Mouse (Mus musculus): ENCODE results near the gene Mpdu1.
"Not testable (repeated sequence)": the region's sequence is repeated elsewhere in the genome, so short reads cannot be mapped to it uniquely, and the experiment has no call there.

Gene Mpdu1

DNA sequence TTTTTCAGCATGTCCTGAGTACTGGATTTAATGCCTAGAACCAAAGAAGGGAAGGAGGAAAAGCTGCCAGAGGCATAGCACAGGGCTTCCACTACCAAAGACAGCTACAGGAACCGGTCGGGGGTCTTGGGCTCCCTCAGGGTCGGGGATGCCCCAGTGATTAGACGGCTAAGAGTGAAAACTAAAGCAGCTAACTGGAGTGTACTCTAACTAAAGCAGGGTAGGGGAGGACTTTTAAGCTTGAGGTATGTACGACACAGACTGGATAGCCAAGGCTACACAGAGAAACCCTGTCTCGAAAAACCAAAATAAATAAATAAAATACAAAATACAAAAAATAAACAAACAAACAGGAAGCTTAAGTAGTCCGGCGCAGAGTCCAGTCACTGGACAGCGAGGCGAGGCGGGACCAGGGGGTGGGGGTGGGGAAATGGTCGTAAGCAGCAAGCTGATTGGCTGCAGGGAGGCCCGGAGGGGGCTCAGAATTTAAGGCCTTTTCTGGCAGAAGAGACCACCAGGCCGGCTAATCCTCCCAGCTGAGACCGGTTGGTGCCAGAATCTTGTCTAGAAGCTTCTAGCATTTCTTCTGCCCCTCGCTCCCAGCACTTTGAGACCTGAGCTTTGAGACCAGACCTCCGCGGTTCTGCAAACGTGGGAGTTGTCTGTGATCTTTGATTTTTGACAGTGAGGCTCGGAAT, 40.7 kb downstream of the Mpdu1 start, which contains the start of gene Sat2:
Gene Sat2 (plus strand): TSS at position 454 of the 698 bp plus-strand sequence.
- DNase-seq (ENCODE audit: low read depth, low spot score): no peak

DNA sequence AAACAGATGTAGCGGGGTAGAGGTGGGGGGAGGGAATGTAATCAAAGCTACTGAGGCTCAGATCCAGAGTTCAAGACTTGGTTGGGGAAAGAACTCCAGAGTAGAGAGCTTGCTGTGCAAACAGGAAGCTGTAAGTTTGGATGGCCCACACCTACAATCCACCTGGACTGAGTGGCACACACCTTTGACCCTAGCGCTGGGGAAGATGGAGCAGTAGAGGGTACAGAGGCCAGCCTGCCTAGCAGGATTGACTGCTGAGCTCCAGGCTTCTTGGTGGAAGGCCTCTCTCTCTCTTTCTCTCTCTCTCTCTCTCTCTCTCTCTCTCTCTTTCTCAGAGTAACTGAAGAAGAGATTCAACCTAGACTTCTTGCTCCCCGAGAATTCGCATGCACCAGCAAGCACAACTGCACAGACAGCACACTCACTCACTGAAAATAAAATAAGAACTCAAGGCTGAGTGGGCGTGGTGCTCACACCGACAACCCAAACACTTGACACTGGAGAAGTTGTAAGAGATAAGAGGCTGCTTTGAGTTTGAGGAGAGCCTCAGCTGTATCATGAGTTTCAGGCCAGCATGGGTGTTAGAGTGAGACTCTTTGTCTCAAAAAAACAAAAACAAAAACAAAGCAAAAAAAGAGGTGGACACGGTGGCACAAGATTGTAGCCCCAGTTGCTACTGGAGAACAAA, 41.9 kb downstream of the Mpdu1 start:
- no peak for DNase-seq (ENCODE audit: low read depth, low spot score)

DNA sequence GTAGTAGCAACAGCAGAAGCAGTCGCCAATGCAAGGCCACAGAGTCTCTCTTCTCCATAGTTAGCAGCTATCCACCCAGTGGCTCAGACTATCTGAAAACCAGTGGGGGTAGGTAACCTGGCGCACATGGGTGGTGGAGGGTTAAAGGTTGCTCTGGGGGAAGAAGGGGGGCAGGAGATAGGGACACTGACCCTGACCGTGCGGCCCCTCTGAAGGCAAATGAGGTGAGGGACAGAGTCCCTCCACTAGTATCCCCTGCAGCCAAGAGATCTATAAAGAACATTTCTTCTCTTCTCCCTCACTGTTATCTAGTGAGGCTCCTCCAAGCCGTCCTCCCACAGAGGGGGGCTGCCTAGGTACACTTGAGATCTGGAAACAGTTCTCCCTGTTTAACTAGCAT, 44.6 kb downstream of the Mpdu1 start, which contains the start of gene Shbg:
Gene Shbg (minus strand): TSS at position 101 of the 400 bp plus-strand sequence.
- DNase-seq (ENCODE audit: low read depth, low spot score): no peak

DNA sequence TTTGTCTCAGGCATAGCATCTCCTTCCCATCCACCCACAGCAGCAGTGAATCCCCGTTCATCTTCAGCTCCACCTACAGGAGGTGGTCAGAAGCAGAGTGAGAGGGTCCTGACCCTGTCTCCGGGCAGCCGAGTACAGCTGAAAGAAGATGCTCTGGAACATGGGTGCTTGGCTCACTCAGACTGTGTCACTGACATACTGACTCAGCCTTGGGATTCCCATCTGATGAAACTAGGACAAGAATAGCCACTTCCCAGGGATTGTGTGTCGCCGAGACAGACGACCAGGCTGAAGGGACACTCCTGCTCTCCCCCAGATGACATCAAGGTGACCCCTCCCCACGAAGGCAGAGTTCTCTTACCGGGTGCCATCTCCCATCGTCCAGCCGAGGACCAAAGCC, 45.7 kb downstream of the Mpdu1 start:
- no peak for DNase-seq (ENCODE audit: low read depth, low spot score)

DNA sequence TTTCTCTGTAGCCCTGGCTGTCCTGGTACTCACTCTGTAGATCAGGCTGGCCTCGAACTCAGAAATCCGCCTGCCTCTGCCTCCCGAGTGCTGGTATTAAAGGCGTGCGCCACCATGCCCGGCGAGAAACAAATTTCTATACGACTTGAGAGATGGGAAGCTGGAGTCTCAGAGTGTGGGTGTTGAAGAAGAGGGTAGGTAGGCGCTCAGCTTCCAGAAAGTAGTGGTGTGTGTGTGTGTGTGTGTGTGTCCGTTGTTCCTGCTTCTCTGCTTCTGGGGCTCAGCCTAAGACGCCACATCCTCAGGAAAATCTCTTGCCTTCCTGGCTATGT, 48.2 kb downstream of the Mpdu1 start:
- not testable (repeated sequence) for DNase-seq (ENCODE audit: low read depth, low spot score)

DNA sequence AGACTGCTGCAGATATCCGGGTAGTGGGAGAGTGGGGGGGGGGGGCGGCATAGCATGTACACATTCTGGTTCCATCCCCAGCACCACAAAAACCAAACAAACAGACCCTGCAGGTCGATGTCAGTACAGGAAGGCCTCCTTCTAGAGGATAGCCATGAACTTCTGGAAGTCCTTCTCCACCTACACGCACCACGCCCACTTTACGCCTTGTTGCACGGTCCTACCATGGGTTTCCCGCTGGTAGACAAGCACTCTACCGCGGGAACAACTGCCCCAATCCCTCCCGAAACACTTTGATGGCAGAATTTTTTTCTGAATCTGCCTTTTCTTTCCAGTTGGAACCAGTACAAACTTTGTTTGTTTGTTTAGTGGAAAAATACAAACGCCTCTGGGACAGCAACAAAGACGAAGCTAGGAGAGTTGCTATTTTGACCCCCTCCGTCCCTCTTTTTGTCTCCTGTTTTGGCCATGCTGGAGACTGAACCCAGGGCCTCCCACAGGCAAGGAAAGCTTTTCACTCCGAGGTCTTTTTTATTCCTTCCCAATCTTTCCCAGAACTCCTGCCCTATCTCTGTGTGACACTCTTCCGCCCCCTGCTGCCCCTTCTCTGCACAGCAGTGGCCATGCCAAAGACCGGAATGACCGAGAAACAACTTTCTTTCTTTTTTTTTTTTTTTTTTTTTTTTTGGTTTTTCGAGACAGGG, 48.7 kb downstream of the Mpdu1 start:
- peak; percentile 36 for DNase-seq (ENCODE audit: low read depth, low spot score)

DNA sequence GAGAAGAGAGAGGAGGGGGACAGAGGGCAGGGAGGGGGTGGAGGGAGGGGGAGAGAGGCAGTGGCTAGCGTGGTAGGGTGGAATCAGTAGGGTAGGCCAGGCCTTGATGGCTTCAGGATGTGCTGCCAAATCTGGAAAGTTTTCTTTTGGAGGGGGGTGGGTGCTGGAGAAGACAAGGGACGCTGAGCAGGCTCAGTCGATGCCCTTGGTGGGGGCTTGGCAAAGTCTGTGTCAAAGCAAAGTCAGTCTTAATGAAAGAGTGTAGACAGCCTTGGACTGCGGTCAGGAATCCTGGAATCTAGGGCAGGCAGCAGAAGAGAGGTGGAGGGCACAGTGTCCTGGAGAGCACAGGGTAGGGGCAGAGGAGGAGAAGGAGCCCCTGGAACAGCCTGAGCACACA, 51.5 kb downstream of the Mpdu1 start:
- DNase-seq (ENCODE audit: low read depth, low spot score): no peak

DNA sequence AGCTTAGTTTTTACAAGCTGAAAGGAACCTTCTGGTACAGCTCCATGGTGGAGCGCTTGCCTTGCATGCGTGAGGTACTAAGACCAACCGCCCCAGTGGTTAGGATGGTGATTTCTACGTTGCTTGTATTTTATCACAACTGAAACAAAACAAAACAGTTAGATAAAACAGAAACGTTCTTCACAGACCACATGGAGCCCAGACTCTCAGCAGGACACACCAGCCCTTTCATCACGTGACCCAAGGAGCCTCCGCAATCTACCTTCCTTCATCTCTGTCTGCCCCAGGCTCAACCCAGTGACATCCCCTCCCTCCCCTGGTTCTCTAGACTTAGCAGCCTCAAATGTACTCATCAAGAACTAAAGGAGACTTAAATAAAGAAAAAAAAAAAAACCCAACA, 53.0 kb downstream of the Mpdu1 start:
- no peak for DNase-seq (ENCODE audit: low read depth, low spot score)

DNA sequence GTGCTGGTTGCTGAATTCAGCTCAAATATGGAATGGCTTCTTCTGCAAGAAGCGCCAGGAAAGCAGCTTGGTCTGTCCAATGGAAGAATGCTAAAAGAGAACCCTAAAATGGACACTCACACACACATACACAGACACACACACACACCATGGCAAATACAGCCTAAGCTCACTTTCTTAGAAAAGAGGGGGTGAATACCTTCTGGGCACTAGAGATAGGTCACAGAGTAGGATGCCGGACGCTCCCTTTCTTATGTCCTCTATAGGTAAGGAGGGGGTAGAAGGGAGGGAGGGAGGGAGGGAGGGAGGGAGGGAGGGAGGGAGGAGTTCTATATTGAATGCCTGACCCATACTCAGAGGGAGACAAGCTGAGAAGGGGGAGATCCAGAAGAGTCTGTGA, 53.9 kb downstream of the Mpdu1 start:
- no peak for DNase-seq (ENCODE audit: low read depth, low spot score)

DNA sequence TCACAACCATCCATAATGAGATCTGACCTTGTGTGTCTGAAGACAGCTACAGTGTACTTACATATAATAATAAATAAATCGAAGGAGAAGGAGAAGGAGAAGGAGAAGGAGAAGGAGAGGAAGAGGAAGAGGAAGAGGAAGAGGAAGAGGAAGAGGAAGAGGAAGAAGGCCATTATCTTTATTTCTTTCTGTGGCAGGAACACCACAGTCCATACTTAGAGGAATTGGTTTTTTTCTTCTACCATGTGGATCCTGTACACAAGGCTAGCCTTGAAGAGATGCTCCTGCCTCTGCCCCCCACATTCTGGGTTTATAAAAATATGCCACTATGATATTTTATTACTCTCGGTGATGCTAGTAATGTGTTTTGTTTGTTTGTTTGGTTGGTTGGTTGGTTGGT, 55.6 kb downstream of the Mpdu1 start:
- no peak for DNase-seq (ENCODE audit: low read depth, low spot score)

All from CD4-positive helper T cell, adult 2 months (primary cell).